Comparison of ENCODE assay signal across 8 mouse cellular contexts in the genomic region with DNA sequence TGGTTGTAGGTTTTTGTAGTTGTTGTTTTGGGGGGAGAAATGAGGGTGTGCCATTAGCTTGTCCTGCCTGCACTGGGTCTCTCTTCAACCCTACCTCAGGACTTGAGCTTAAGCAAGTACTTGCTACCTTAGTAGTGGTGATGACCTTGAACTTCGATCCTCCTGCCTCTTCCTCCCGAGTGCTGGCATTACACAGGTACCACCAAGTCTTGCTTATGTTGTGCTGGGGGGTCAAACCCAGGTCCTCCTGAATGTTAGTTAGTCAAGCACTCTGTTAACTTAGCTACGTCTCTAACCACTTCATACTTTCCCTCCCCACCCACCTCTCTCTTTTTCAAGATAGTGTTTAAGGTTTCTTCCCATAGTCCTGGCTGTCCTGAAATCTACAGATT. TPM values are rescaled to one million over a fixed set of nuclear protein-coding genes. Genes with fewer than 3 reads are reported as not detected.
A peak's percentile ranks its signal among the peaks of the same experiment; 100 is the strongest.
DNase-seq lines count a peak whose midpoint lies in the region; ATAC-seq lines count a peak whose summit lies in the region.

No protein-coding gene starts in this region.

- H3K27ac ChIP-seq in heart, embryonic 10.5 days = peak overlapping the region; percentile 89
- H3K27ac ChIP-seq in hindbrain, embryonic 10.5 days = peak overlapping the region; percentile 90
- no peak overlapping the region for H3K27ac ChIP-seq in liver, embryonic 15.5 days (replicated peaks)

- no peaks in the 10 kb centered on the region for H3K36me3 ChIP-seq in heart, embryonic 10.5 days
- no peaks in the 10 kb centered on the region for H3K36me3 ChIP-seq in hindbrain, embryonic 10.5 days
- no peaks in the 10 kb centered on the region for H3K36me3 ChIP-seq in liver, embryonic 15.5 days (replicated peaks)

- DNase-seq in heart, embryonic 10.5 days (ENCODE audit: low spot score) = no peak
- DNase-seq in heart, postnatal 25 days (ENCODE audit: low spot score) = no peak
- peak; percentile 23 for DNase-seq in ES-CJ7 (ENCODE audit: low read depth, low spot score)
- no peak for DNase-seq in hindbrain, embryonic 10.5 days (ENCODE audit: low spot score)
- no peak for DNase-seq in cerebellum, postnatal 36 days
- DNase-seq in left cerebral cortex, postnatal 10 days (ENCODE audit: extremely low spot score in 1 of 2, low spot score in 2 of 2) = no peak
- DNase-seq in thymus, adult 18-20 months = no peak

- peak overlapping the region; percentile 64 for H3K4me3 ChIP-seq in heart, embryonic 10.5 days
- H3K4me3 ChIP-seq in hindbrain, embryonic 10.5 days = peak overlapping the region; percentile 49
- H3K4me3 ChIP-seq in liver, embryonic 15.5 days (replicated peaks) = no peak overlapping the region

- H3K27me3 ChIP-seq in heart, embryonic 10.5 days (ENCODE audit: insufficient read depth, poor library complexity, severe bottlenecking) = peaks cover 10% of the 10 kb centered on the region; the same call in 1 of the 2 replicates
- H3K27me3 ChIP-seq in hindbrain, embryonic 10.5 days (ENCODE audit: insufficient read depth, poor library complexity, severe bottlenecking) = peaks cover 14% of the 10 kb centered on the region
- H3K27me3 ChIP-seq in liver, embryonic 15.5 days = peaks cover 46% of the 10 kb centered on the region

- H3K4me1 ChIP-seq in heart, embryonic 10.5 days = peaks cover 46% of the 10 kb centered on the region
- peaks cover 64% of the 10 kb centered on the region for H3K4me1 ChIP-seq in hindbrain, embryonic 10.5 days (replicated peaks)
- H3K4me1 ChIP-seq in liver, embryonic 15.5 days (replicated peaks) = peaks cover 34% of the 10 kb centered on the region

- H3K9me3 ChIP-seq in heart, embryonic 10.5 days = no peaks in the 10 kb centered on the region
- H3K9me3 ChIP-seq in hindbrain, embryonic 10.5 days = no peaks in the 10 kb centered on the region
- H3K9me3 ChIP-seq in liver, embryonic 15.5 days (replicated peaks) = no peaks in the 10 kb centered on the region

- intact Hi-C loops in heart, postnatal 25 days (cut with DNase I) = no loop called here
- intact Hi-C loops in left cerebral cortex, postnatal 10 days (cut with DNase I) = no loop called here

- peak overlapping the region; percentile 53; the same call in 1 of the 2 replicates for H3K4me2 ChIP-seq in liver, embryonic 15.5 days

- no peak overlapping the region for H3K9ac ChIP-seq in liver, embryonic 15.5 days

- 57% methylated on average over 3 of the region's 3 CpGs for WGBS in heart, embryonic 10.5 days
- 68% methylated on average over 3 of the region's 3 CpGs for WGBS in hindbrain, embryonic 10.5 days
- 46% methylated on average over 3 of the region's 3 CpGs for WGBS in liver, embryonic 15.5 days (ENCODE audit: insufficient replicate concordance)

- no peak for ATAC-seq in liver, embryonic 15.5 days (ENCODE audit: insufficient read depth)

RNA-seq across cellular contexts. Expression of a gene that starts 11.7 kb away (rescaled TPM):
- polyA plus RNA-seq in heart, embryonic 10.5 days (2016; fragmentation: Nextera tagmentation; extraction: Ambion mirVana) = 92.5 and 124 TPM in 2 replicates
- 10 to 100 TPM; 37.8 to 57.0 TPM for total RNA-seq in heart, postnatal 25 days (2021)
- polyA plus RNA-seq in hindbrain, embryonic 10.5 days (2016; fragmentation: Nextera tagmentation; extraction: Ambion mirVana) = 168 and 176 TPM in 2 replicates
- polyA plus RNA-seq in liver, embryonic 15.5 days (2015; fragmentation: Nextera tagmentation; extraction: Ambion mirVana) = 20.5 and 20.9 TPM in 2 replicates
- 10 to 100 TPM; 20.6 to 24.5 TPM for total RNA-seq in left cerebral cortex, postnatal 10 days (2021)

RNA-seq across cellular contexts. Expression of a gene that starts 29.6 kb away (rescaled TPM):
- 18.8 and 21.1 TPM in 2 replicates for polyA plus RNA-seq in heart, embryonic 10.5 days (2016; fragmentation: Nextera tagmentation; extraction: Ambion mirVana)
- 10 to 100 TPM; 12.2 to 16.8 TPM for total RNA-seq in heart, postnatal 25 days (2021)
- 5.0 and 5.1 TPM in 2 replicates for polyA plus RNA-seq in hindbrain, embryonic 10.5 days (2016; fragmentation: Nextera tagmentation; extraction: Ambion mirVana)
- polyA plus RNA-seq in liver, embryonic 15.5 days (2015; fragmentation: Nextera tagmentation; extraction: Ambion mirVana) = 1.0 and 1.1 TPM in 2 replicates
- total RNA-seq in left cerebral cortex, postnatal 10 days (2021) = 1 to 10 TPM; 1.7 to 1.8 TPM

RNA-seq across cellular contexts. Expression of a gene that starts 37.5 kb away (rescaled TPM):
- polyA plus RNA-seq in heart, embryonic 10.5 days (2016; fragmentation: Nextera tagmentation; extraction: Ambion mirVana) = 28.0 and 33.2 TPM in 2 replicates
- total RNA-seq in heart, postnatal 25 days (2021) = 10 to 100 TPM; 17.7 to 18.5 TPM
- polyA plus RNA-seq in hindbrain, embryonic 10.5 days (2016; fragmentation: Nextera tagmentation; extraction: Ambion mirVana) = 41.1 and 48.7 TPM in 2 replicates
- polyA plus RNA-seq in liver, embryonic 15.5 days (2015; fragmentation: Nextera tagmentation; extraction: Ambion mirVana) = 12.1 and 12.4 TPM in 2 replicates
- 10 to 100 TPM; 22.9 to 28.1 TPM for total RNA-seq in left cerebral cortex, postnatal 10 days (2021)

RNA-seq across cellular contexts. Expression of a gene that starts 55.1 kb away (rescaled TPM):
- polyA plus RNA-seq in heart, embryonic 10.5 days (2016; fragmentation: Nextera tagmentation; extraction: Ambion mirVana) = 84.1 and 103 TPM in 2 replicates
- total RNA-seq in heart, postnatal 25 days (2021) = 10 to 100 TPM; 35.1 to 38.5 TPM
- polyA plus RNA-seq in hindbrain, embryonic 10.5 days (2016; fragmentation: Nextera tagmentation; extraction: Ambion mirVana) = 103 and 134 TPM in 2 replicates
- polyA plus RNA-seq in liver, embryonic 15.5 days (2015; fragmentation: Nextera tagmentation; extraction: Ambion mirVana) = 45.2 and 49.8 TPM in 2 replicates
- total RNA-seq in left cerebral cortex, postnatal 10 days (2021) = 100 to 1,000 TPM in 1 of 2 experiments, 10 to 100 TPM in 1; 99.7 to 115 TPM
